Mouse (Mus musculus) heart, embryonic 16.5 days (tissue): Measurements from ENCODE around the gene Cav1. TPM values are rescaled to one million over a fixed set of nuclear protein-coding genes. Genes with fewer than 3 reads are reported as not detected.
A peak's percentile ranks its signal among the peaks of the same experiment; 100 is the strongest.

ENCODE experiments used
- ATAC-seq: fragments of 200-750 bp; cut with Nextera tagmentation; replicated peaks from 2 replicates; pipeline ENCODE4 v1.8.0; 2017; ENCODE audit warnings: moderate number of reproducible peaks; ENCODE audit not compliant: insufficient read depth, low FRiP score; ENCODE audit errors: extremely low read depth
- H3K27ac ChIP-seq: fragments of 300-500 bp; sonication (generic); 2 replicates; pipeline ENCODE4 v1.5.1; 2014; ENCODE audit warnings: mild to moderate bottlenecking, low read length, control low read depth, moderate library complexity
- H3K27me3 ChIP-seq: fragments of 300-500 bp; sonication (generic); 2 replicates; pipeline ENCODE4 v1.6.1; 2014; ENCODE audit warnings: low read length, mixed read lengths; ENCODE audit not compliant: control insufficient read depth, insufficient read depth
- H3K36me3 ChIP-seq: fragments of 300-500 bp; sonication (generic); 2 replicates; pipeline ENCODE4 v1.6.1; 2014; ENCODE audit not compliant: control insufficient read depth, insufficient read depth
- H3K4me1 ChIP-seq: fragments of 300-500 bp; sonication (generic); 2 replicates; pipeline ENCODE4 v1.6.1; 2014; ENCODE audit warnings: low read length, mixed read lengths; ENCODE audit not compliant: control insufficient read depth, insufficient read depth
- H3K4me2 ChIP-seq: fragments of 300-500 bp; sonication (generic); 2 replicates; pipeline ENCODE4 v1.6.1; 2014; ENCODE audit warnings: low read depth, mild to moderate bottlenecking, control low read depth, low read length
- H3K4me3 ChIP-seq: fragments of 300-500 bp; sonication (generic); 2 replicates; pipeline ENCODE4 v1.5.1; 2014; ENCODE audit warnings: mild to moderate bottlenecking, control low read depth, low read length
- H3K9ac ChIP-seq: fragments of 300-500 bp; sonication (generic); 2 replicates; pipeline ENCODE4 v1.6.1; 2014; ENCODE audit warnings: low read length, control low read depth
- H3K9me3 ChIP-seq: fragments of 300-500 bp; sonication (generic); replicated peaks from 2 replicates; pipeline ENCODE4 v1.6.1; 2016; ENCODE audit warnings: low read length; ENCODE audit not compliant: control insufficient read depth
- WGBS: fragments of 180-500 bp; shearing (Covaris S2); extraction: QIAGEN DNeasy Blood & Tissue Kit; methylation state at CpG from one replicate; pipeline ENCODE4 v1.1.7; 2014; 5-methylcytosine and 5-hydroxymethylcytosine counted together
- polyA plus RNA-seq: library from polyadenylated mRNA; unstranded; fragments of >200 nt; fragmentation: Nextera tagmentation; extraction: Ambion mirVana; gene quantifications from 2 replicates; pipeline ENCODE4 v1.2.1, GENCODE M21; 2015

The Cav1 gene
- polyA plus RNA-seq, 1 experiment from 2014 or later, result 412 TPM

GRCm38 (mm10) chr6:17282159-17282558 is 24.0 kb upstream of the Cav1 start:
- H3K36me3 ChIP-seq, result peaks cover 2% of the 10 kb centered on the region; the same call in 1 of the 2 replicates
- H3K4me3 ChIP-seq, result peak overlapping the region; percentile 69
- peak overlapping the region; percentile 80 for H3K9ac ChIP-seq
- peak overlapping the region; percentile 93 for H3K4me2 ChIP-seq
- no peaks in the 10 kb centered on the region for H3K27me3 ChIP-seq
- peaks cover 5% of the 10 kb centered on the region for H3K4me1 ChIP-seq
- H3K27ac ChIP-seq, result peak overlapping the region; percentile 83
- peak; percentile 61 for ATAC-seq
- WGBS, result 39% methylated on average over 5 of the region's 5 CpGs
- no peaks in the 10 kb centered on the region for H3K9me3 ChIP-seq

- H3K27me3 ChIP-seq, result no peaks in the 10 kb centered on the region
- H3K9me3 ChIP-seq, result no peaks in the 10 kb centered on the region
- no peak overlapping the region for H3K27ac ChIP-seq
- WGBS, result 63% methylated on average over 3 of the region's 3 CpGs
- no peak overlapping the region for H3K4me3 ChIP-seq
- ATAC-seq, result no peak
- H3K4me1 ChIP-seq, result peaks cover 5% of the 10 kb centered on the region
- no peak overlapping the region for H3K4me2 ChIP-seq
- H3K36me3 ChIP-seq, result peaks cover 2% of the 10 kb centered on the region; the same call in 1 of the 2 replicates
- no peak overlapping the region for H3K9ac ChIP-seq
These were observed 22.3 kb upstream of the Cav1 start for GRCm38 (mm10) chr6:17283834-17284233.

DNA sequence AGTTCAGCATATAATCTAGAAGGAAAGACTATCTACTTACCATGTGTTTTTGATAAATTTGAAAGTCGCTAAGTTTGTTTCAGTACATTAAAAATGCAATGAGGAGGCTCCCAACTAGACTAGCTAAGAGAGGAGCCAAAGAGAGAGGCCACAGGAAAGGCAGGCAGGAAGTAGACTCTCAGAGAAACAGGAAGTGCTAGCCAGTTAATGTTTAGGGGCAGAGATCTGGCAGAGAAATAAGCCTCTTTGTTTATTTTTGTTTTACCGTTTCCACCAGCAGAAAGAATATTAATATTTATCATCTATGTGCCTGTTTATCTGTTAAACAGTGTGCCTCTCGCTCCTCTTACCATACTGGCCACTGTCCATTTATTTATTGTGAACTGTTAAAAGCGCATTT is 19.8 kb upstream of the Cav1 start:
- WGBS, result 60% methylated on average over 4 of the region's 4 CpGs
- no peak for ATAC-seq
- no peak overlapping the region for H3K27ac ChIP-seq

DNA sequence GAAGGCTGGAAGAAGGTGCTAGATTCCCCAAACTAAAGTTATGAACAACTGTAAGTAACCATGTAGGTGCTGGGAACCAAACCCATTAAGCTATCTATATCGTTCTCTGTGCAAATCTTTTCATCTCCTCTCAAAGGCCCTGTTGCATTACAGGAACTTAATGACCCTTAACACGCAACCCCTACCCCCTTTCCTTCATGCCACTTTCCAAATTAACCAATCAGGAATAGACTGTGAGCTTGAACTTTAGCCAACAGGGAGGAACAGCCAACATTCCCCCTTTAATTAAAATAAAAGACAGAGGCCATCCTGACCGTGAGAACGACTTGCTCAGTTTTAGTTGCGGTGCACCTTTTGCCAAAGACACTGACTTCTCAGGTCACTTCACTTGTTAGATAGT is 11.0 kb upstream of the Cav1 start:
- no peaks in the 10 kb centered on the region for H3K27me3 ChIP-seq
- H3K9ac ChIP-seq, result no peak overlapping the region
- 84% methylated on average over 5 of the region's 5 CpGs for WGBS
- H3K27ac ChIP-seq, result no peak overlapping the region
- no peaks in the 10 kb centered on the region for H3K9me3 ChIP-seq
- H3K4me1 ChIP-seq, result no peaks in the 10 kb centered on the region
- no peak overlapping the region for H3K4me3 ChIP-seq
- no peak for ATAC-seq
- no peak overlapping the region for H3K4me2 ChIP-seq
- H3K36me3 ChIP-seq, result no peaks in the 10 kb centered on the region

More for the DNA sequence above, 19.8 kb upstream of the Cav1 start:
- Histone ChIP-seq H3K4me3 (no peak overlapping the region), H3K27me3 (no peaks in the 10 kb centered on the region), H3K9ac (no peak overlapping the region), H3K4me2 (no peak overlapping the region), H3K9me3 (no peaks in the 10 kb centered on the region), H3K4me1 (no peaks in the 10 kb centered on the region), H3K36me3 (peaks cover 2% of the 10 kb centered on the region; the same call in 1 of the 2 replicates)

DNA sequence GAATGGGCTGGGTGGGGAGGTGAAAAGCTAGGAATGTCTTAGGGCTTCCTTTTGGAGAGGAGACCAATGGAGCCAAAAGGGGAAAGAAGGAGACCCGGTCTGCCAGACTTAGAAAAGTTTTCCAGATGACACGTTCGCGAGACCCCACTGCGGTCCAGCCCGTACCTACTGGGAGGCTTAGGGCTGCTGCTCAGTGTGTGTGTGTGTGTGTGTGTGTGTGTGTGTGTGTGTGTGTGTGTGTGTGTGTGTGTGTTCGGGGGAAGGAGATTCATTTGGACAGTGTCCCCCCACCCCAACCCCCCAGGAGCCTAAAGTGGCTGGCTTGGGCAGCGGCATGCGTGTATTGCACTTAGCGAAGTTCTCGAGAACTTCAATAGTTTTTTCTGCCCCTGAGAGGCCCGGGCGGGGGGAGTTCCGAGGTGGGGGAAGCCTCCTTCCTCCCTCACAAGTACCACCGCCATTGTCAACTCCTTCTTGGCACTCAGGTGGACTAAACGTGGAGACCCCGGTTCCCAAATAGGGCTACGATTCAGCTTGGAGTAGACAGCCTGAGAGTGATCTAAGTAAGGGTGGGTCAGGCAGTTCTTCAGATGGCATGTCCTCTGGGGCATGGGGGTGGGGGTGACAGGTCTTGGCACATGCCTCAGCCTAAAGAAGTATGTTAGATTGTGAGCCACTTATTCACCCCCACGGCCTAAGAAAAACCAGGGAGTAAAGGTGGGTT is 629 bp downstream of the Cav1 start:
- no peaks in the 10 kb centered on the region for H3K36me3 ChIP-seq
- H3K27ac ChIP-seq, result peak overlapping the region; percentile 95
- peaks cover 4% of the 10 kb centered on the region; the same call in 1 of the 2 replicates for H3K27me3 ChIP-seq
- H3K9me3 ChIP-seq, result no peaks in the 10 kb centered on the region
- H3K4me3 ChIP-seq, result peak overlapping the region; percentile 76
- under 1% methylated on average over 19 of the region's 19 CpGs for WGBS
- peak overlapping the region; percentile 99 for H3K4me2 ChIP-seq
- peaks cover 6% of the 10 kb centered on the region for H3K4me1 ChIP-seq
- no peak for ATAC-seq
- peak overlapping the region; percentile 84 for H3K9ac ChIP-seq

DNA sequence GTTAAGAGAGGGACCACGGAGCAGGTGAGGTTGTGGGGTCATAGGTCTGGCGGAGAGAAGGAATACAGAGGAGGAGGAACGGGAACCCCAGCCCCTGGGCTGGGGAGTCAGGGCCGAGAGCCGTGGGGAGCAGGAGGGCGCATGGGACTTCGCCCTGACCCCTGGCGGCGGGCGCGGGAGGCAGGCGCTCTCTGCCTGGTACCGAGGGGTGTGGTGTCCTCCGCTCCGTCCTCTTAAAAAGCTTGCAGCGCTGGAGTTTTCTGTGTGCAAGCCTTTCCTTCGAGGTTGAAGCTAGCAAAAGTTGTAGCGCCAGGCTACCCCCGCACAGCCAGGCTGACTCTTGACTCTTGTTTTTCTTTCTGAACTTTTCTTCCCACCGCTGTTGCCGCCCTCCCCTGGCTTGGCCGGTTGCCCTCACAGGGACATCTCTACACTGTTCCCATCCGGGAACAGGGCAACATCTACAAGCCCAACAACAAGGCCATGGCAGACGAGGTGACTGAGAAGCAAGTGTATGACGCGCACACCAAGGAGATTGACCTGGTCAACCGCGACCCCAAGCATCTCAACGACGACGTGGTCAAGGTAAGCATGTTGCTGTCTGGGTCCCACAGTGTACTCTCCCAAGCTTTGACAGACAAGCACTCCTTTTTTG is 1.5 kb downstream of the Cav1 start:
- no peaks in the 10 kb centered on the region for H3K9me3 ChIP-seq
- H3K36me3 ChIP-seq, result no peaks in the 10 kb centered on the region
- peak; percentile 82 for ATAC-seq
- H3K9ac ChIP-seq, result peak overlapping the region; percentile 84
- H3K27ac ChIP-seq, result peak overlapping the region; percentile 95
- H3K4me2 ChIP-seq, result peak overlapping the region; percentile 99
- peak overlapping the region; percentile 76 for H3K4me3 ChIP-seq
- H3K4me1 ChIP-seq, result peaks cover 6% of the 10 kb centered on the region
- 5% methylated on average over 31 of the region's 31 CpGs for WGBS
- peaks cover 4% of the 10 kb centered on the region; the same call in 1 of the 2 replicates for H3K27me3 ChIP-seq

GRCm38 (mm10) chr6:17308661-17309060 is 2.5 kb downstream of the Cav1 start:
- Histone ChIP-seq H3K4me3 (peak overlapping the region; percentile 76), H3K9ac (no peak overlapping the region; the same call in 1 of the 2 replicates), H3K27ac (peak overlapping the region; percentile 28; the same call in 1 of the 2 replicates), H3K27me3 (peaks cover 4% of the 10 kb centered on the region; the same call in 1 of the 2 replicates), H3K9me3 (no peaks in the 10 kb centered on the region), H3K4me2 (peak overlapping the region; percentile 99), H3K4me1 (peaks cover 6% of the 10 kb centered on the region), H3K36me3 (no peaks in the 10 kb centered on the region)
- ATAC-seq, result no peak
- 40% methylated on average over 2 of the region's 2 CpGs for WGBS

DNA sequence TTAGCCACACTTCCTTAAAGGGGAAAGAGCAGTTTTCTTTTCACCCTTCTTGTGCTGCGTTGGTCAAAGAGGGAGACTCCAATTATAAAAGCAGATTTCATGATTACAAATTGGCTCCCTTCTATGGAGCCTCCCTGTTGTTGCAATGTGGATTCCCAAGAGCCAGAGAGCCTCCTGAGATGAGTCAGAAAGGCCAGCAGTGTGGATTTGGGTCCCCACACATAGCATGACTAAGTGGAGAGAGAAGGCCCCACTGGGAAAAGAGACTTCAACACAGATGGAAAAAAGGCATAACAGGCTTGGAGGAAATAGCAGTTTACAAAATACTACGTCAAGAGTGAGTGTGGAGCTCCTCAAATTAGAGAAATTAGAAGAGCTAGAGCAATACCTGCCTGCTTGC is 3.1 kb downstream of the Cav1 start:
- 76% methylated on average over 2 of the region's 2 CpGs for WGBS
- no peak for ATAC-seq
- Histone ChIP-seq H3K4me1 (peaks cover 6% of the 10 kb centered on the region), H3K36me3 (no peaks in the 10 kb centered on the region), H3K4me3 (peak overlapping the region; percentile 76), H3K27ac (peak overlapping the region; percentile 6; the same call in 1 of the 2 replicates), H3K9me3 (no peaks in the 10 kb centered on the region), H3K4me2 (peak overlapping the region; percentile 99), H3K9ac (peak overlapping the region; percentile 1; the same call in 1 of the 2 replicates), H3K27me3 (peaks cover 4% of the 10 kb centered on the region; the same call in 1 of the 2 replicates)

DNA sequence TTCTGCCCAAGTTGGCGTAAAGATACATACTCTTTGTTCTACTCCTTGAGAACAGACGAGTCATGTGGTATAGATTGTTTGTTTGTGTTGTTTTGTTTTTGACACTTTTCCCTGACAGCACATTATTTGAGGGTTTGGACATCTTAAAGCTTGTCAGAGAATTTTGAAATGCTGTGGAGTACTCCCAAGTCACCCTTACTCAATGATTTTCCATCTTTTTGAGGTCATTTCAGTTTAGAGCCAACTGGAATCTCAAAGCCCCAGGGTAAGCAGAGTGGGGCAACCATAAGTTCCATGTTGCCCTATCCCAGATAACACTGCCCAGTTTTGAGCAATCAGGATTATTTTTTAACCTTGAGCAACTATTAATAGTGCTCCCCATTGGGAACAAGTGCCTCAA is 8.1 kb downstream of the Cav1 start:
- H3K9ac ChIP-seq, result no peak overlapping the region
- no peaks in the 10 kb centered on the region for H3K9me3 ChIP-seq
- no peak overlapping the region for H3K4me3 ChIP-seq
- H3K4me2 ChIP-seq, result 0 out of 2 replicates have a peak overlapping the region, but pooled peaks have one; percentile 10
- no peaks in the 10 kb centered on the region for H3K36me3 ChIP-seq
- WGBS, result 73% methylated on average over 2 of the region's 2 CpGs
- H3K4me1 ChIP-seq, result peaks cover 20% of the 10 kb centered on the region
- H3K27ac ChIP-seq, result peak overlapping the region; percentile 44
- no peaks in the 10 kb centered on the region for H3K27me3 ChIP-seq
- ATAC-seq, result no peak
